Mouse (Mus musculus): ENCODE data around the gene Cep85l.

GRCm38 (mm10) chr10:53353665-53354064 lies 26.1 kb downstream of the Cep85l start:
- TF ChIP-seq POLR2A (IDR thresholded peaks at IDR 0.05; ENCODE audit: extremely low read depth, insufficient read depth, low read length), result no peak
- TF ChIP-seq CTCF (IDR thresholded peaks at IDR 0.05; ENCODE audit: extremely low read depth, insufficient read depth, low read length), result no peak

Data from cortical plate, adult 2 months (tissue).